Mouse (Mus musculus) stomach, postnatal 0 days (tissue): ENCODE measurements around the gene Tle1.

Experiments
- CTCF ChIP-seq: IDR thresholded peaks from 2 replicates; pipeline ENCODE4 v1.5.1; 2016; ENCODE audit warnings: antibody characterized with exemption, low read depth, mild to moderate bottlenecking, moderate library complexity
- EP300 ChIP-seq: optimal IDR thresholded peaks from 2 replicates; pipeline ENCODE3; 2016; ENCODE audit warnings: antibody characterized with exemption

DNA sequence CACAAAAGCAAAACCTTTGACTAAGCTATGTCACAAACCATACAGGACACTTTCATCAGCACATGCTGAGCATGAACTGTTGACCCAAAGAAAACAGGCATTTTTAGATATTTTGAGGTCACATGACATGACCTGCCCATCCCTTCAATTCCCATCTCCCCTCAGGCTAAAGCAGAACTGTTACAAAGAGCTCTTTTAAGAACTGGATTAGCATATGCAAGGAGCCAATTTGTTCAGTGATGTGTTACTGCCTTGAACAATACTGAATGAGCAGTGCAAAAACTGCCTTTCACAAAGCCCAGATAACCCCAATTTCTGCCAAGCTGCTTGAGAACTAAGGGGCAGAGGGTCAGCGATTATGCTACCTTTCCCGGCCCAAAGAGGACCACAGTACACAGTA lies 54.7 kb downstream of the Tle1 start:
- TF ChIP-seq CTCF (no peak), EP300 (no peak)
